Mouse (Mus musculus) lung, embryonic 16.5 days (tissue): ENCODE results near the gene Cdcp1. TPM values are rescaled to one million over a fixed set of nuclear protein-coding genes. Genes with fewer than 3 reads are reported as not detected.

Experiments
- ATAC-seq: fragments of 200-750 bp; cut with Nextera tagmentation; 2 replicates; pipeline ENCODE4 v1.8.0; 2017; ENCODE audit warnings: low read depth, mild to moderate bottlenecking, moderate library complexity
- H3K27ac ChIP-seq: fragments of 300-500 bp; sonication (generic); 2 replicates; pipeline ENCODE4 v1.5.1; 2014; ENCODE audit warnings: mild to moderate bottlenecking, control low read depth, low read length
- H3K27me3 ChIP-seq: fragments of 300-500 bp; sonication (generic); 2 replicates; pipeline ENCODE4 v1.6.1; 2014; ENCODE audit warnings: low read depth, low read length, mixed read lengths; ENCODE audit not compliant: control insufficient read depth, insufficient read depth
- H3K36me3 ChIP-seq: fragments of 300-500 bp; sonication (generic); 2 replicates; pipeline ENCODE4 v1.6.1; 2014; ENCODE audit warnings: low read length; ENCODE audit not compliant: control insufficient read depth, insufficient read depth
- H3K4me1 ChIP-seq: fragments of 300-500 bp; sonication (generic); replicated peaks from 2 replicates; pipeline ENCODE4 v1.6.1; 2014; ENCODE audit warnings: low read length, mixed read lengths; ENCODE audit not compliant: control insufficient read depth, insufficient read depth
- H3K4me2 ChIP-seq: fragments of 300-500 bp; sonication (generic); 2 replicates; pipeline ENCODE4 v1.6.1; 2014; ENCODE audit warnings: low read depth, low read length, control low read depth
- H3K4me3 ChIP-seq: fragments of 300-500 bp; sonication (generic); 2 replicates; pipeline ENCODE4 v1.5.1; 2014; ENCODE audit warnings: mild to moderate bottlenecking, low read length, control low read depth
- H3K9ac ChIP-seq: fragments of 300-500 bp; sonication (generic); 2 replicates; pipeline ENCODE4 v1.6.1; 2014; ENCODE audit warnings: low read length, control low read depth
- H3K9me3 ChIP-seq: fragments of 300-500 bp; sonication (generic); 2 replicates; pipeline ENCODE4 v1.6.1; 2016; ENCODE audit warnings: low read length; ENCODE audit not compliant: control insufficient read depth
- WGBS: fragments of 180-500 bp; shearing (Covaris S2); extraction: QIAGEN DNeasy Blood & Tissue Kit; methylation state at CpG from one replicate; pipeline ENCODE4 v1.1.7; 2014; 5-methylcytosine and 5-hydroxymethylcytosine counted together
- polyA plus RNA-seq: library from polyadenylated mRNA; unstranded; fragments of >200 nt; fragmentation: Nextera tagmentation; extraction: Ambion mirVana; gene quantifications from 2 replicates; pipeline ENCODE4 v1.2.1, GENCODE M21; 2015

Gene Cdcp1
- polyA plus RNA-seq, 1 experiment from 2014 or later, result 12.4 TPM

DNA sequence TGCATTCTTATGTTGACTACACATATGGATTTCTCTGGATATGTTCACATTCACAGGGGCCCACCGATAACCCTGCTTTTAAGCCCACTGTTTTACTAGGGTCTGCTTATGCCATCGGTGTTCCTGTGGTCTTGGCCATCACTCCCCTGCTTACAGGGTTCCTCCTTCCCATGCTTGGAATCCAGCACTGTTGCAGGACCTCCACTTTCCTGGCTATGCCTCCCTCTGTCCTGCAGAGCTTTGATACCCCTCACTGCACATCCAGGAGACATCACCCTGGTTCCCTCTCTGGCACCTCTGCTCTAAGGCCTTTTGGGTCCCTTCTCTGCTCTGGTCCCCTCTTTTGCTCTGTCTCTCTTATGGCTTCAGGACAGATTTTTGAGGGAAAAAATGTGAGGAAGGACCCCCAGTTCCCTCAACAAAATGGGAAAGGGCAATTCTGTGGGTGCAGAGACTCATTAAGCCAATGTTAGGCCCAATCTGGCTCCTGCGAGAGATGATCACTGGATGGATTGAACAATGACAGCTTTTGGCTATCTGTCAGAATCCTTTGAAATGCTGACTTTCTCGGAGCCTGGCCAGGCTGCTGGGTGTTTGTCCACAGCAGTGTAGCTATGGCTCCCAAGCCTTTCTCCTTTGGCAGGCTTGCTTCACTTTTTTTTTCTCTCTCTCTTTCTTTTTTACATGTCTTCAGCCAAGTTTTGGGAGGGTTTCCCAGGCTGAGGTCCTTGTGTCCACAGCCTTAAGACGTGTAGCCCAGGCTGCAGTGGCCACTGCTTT lies 65.4 kb downstream of the Cdcp1 start, which contains the start of gene Clec3b:
Gene Clec3b (plus strand): TSS at position 706 of the 780 bp plus-strand sequence.
- 65% methylated on average over 5 of the region's 5 CpGs for WGBS
- H3K4me3 ChIP-seq, result no peak within 1 kb of the TSS
- H3K36me3 ChIP-seq, result no peaks in the 10 kb centered on the region
- peak within 1 kb of the TSS; percentile 75 for H3K27ac ChIP-seq
- no peaks in the 10 kb centered on the region for H3K27me3 ChIP-seq
- no peak within 1 kb of the TSS for H3K9ac ChIP-seq
- ATAC-seq, result peak; percentile 72
- H3K4me2 ChIP-seq, result peak within 1 kb of the TSS; percentile 18; the same call in 1 of the 2 replicates
- no peaks in the 10 kb centered on the region; the same call in 1 of the 2 replicates for H3K9me3 ChIP-seq
- peaks cover 22% of the 10 kb centered on the region for H3K4me1 ChIP-seq

DNA sequence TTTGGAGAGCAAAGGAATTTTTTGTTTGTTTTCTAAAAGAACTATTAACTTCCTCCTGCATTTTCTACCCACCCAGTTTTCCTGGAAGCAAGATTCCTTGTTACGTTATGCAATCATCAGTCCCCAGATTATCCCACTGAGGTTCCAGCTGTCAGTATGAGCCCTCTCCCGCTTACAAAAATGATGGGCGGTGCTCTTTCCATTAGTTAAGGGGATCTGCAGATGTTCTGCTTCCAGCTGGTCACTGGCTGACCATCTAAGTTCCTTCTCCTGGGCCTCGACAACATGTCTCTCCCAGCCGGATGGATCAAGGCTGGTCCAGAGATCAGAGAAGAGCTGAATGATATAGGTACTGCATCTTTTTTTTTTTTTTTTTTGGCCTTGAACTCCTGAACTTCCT lies 67.4 kb downstream of the Cdcp1 start:
- H3K27ac ChIP-seq, result peak overlapping the region; percentile 73
- peak; percentile 74 for ATAC-seq
- peaks cover 4% of the 10 kb centered on the region; the same call in 1 of the 2 replicates for H3K36me3 ChIP-seq
- no peak overlapping the region for H3K9ac ChIP-seq
- peaks cover 9% of the 10 kb centered on the region for H3K9me3 ChIP-seq
- 44% methylated on average over 5 of the region's 5 CpGs for WGBS
- no peaks in the 10 kb centered on the region for H3K27me3 ChIP-seq
- peaks cover 22% of the 10 kb centered on the region for H3K4me1 ChIP-seq
- no peak overlapping the region for H3K4me3 ChIP-seq
- H3K4me2 ChIP-seq, result no peak overlapping the region

DNA sequence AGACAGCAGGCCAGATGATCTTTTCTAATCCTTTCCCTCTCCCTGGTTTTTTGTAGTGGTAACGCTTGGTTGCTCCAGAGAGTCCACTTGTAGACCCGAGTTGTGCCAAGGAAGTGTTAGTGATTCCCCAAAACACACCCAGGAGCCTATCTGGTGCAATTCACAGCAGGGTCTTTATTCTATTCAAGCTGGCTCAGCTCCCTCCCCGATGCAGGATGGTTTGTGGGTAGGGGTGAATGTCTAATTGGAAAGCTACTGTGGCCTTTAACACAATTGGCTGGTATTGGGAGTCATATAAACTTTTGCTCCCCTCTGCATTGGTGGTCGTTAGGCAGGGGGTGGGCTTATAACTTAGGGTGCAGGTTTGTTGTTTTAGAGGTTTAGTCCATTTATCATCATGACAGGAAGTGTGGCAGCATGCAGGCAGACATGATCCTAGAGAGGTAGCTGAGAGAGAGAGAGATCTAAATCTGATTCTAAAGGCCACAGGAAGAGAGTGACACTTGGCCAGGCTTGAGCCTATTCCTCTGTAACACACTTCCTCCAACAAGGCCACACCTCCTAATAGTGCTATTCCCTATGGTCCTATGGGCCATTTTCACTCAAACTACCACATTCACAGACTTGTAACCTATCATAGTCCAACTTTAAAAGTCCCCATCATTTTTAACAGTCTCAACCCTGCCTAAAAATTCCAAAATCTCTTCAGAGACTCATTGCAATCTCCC lies 75.8 kb downstream of the Cdcp1 start:
- WGBS, result 69% methylated on average over 4 of the region's 4 CpGs
- Histone ChIP-seq H3K27me3 (no peaks in the 10 kb centered on the region), H3K4me3 (no peak overlapping the region), H3K4me1 (peaks cover 19% of the 10 kb centered on the region), H3K36me3 (peaks cover 33% of the 10 kb centered on the region), H3K9me3 (peaks cover 5% of the 10 kb centered on the region), H3K4me2 (no peak overlapping the region), H3K27ac (peak overlapping the region; percentile 82), H3K9ac (no peak overlapping the region)
- no peak for ATAC-seq

DNA sequence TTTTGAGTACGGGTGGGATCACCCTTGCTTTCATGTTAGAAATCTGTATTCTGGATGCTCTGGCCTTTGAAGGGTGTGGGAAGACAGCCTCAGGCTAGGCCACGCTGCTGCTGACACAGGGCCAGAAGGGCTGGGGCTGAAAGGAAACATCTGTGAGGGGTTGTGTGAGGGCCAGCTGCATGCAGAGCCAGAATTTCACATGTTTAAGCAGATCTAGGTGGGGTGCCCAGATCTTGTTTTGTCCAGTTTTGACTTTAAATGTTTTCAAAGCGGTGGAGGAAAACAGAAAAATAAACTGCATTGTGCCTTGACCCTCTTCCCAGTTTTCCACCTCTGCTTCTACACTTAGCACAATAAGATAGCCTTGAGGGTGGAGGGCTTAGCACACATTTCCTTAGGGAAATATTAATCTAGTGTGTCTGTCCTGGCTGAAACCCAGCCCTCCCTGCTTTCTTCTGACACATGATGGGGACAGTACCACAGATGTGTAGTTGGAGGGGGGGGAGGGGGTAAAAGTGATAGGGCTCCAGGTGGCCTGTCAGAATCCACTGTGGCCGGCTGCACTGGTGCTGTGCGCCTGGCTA lies 76.9 kb downstream of the Cdcp1 start:
- Histone ChIP-seq H3K36me3 (peaks cover 38% of the 10 kb centered on the region), H3K27me3 (no peaks in the 10 kb centered on the region), H3K9ac (no peak overlapping the region), H3K4me3 (no peak overlapping the region), H3K4me1 (peaks cover 19% of the 10 kb centered on the region), H3K27ac (peak overlapping the region; percentile 82), H3K4me2 (no peak overlapping the region), H3K9me3 (peaks cover under 1% of the 10 kb centered on the region)
- 36% methylated on average over 5 of the region's 5 CpGs for WGBS
- peak; percentile 96 for ATAC-seq

DNA sequence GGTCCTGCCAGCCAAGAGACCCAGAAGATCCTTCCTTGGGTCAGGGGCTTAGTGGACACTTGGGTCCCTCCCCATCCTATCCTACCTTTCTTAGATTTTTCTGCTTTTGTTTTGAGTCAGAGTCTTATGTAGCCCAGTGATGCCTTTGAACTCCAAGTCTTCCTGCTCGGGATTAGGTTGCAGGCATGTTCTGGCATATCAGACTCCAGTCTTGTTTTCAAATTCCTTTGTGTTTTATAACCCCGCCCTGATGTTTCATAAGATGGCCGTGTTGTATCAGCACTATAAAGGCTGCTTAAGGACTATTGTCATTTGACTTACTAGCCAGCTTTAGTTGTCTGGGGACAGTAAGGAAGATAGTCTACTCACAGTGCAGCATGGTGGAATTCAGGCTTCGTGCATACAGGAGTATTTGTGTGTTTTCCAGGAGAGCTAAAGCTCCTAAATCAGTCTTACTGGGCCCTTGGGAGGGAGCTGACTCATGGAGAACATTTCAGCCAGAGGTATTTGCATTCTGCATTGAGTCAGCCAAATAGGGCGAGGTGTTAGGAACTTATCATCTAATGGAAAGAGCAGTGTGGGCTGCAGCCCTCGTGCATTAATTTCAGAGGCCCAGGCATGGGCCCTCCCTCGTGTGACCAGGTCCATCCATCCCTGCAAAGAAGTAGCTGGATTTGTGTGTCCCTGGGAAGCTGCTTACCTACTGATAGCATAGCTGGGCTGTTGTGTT lies 78.7 kb downstream of the Cdcp1 start:
- H3K36me3 ChIP-seq, result peaks cover 46% of the 10 kb centered on the region
- 76% methylated on average over 7 of the region's 7 CpGs for WGBS
- ATAC-seq, result no peak

DNA sequence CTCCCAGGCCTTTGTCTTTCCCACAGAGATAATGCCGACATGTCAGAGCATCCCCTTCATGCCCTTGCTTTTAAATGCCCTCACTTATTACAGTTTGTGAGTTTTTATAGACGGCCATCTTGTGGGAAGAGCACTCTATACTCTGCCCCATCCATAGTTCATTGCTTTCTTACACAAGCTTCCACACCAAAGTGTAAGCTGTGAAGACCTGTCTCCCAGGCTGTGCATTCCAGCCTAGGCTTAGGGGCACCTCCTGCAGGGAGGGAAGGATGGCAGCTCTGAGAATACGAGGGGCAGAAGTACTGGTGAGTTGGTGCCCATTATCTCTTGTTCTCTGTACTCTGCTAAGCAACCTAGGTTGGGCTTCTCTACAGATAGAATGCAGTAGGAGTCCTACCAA lies 82.8 kb downstream of the Cdcp1 start:
- Histone ChIP-seq H3K9me3 (no peaks in the 10 kb centered on the region), H3K9ac (no peak overlapping the region), H3K4me3 (no peak overlapping the region), H3K27me3 (no peaks in the 10 kb centered on the region), H3K4me2 (no peak overlapping the region), H3K4me1 (no peaks in the 10 kb centered on the region), H3K27ac (no peak overlapping the region), H3K36me3 (peaks cover 64% of the 10 kb centered on the region)
- ATAC-seq, result no peak
- 86% methylated on average over 3 of the region's 3 CpGs for WGBS

More for the DNA sequence above, 78.7 kb downstream of the Cdcp1 start:
- H3K4me1 ChIP-seq, result peaks cover 19% of the 10 kb centered on the region
- H3K9ac ChIP-seq, result no peak overlapping the region
- no peak overlapping the region for H3K27ac ChIP-seq
- no peaks in the 10 kb centered on the region for H3K9me3 ChIP-seq
- no peak overlapping the region for H3K4me2 ChIP-seq
- H3K27me3 ChIP-seq, result no peaks in the 10 kb centered on the region
- H3K4me3 ChIP-seq, result no peak overlapping the region

DNA sequence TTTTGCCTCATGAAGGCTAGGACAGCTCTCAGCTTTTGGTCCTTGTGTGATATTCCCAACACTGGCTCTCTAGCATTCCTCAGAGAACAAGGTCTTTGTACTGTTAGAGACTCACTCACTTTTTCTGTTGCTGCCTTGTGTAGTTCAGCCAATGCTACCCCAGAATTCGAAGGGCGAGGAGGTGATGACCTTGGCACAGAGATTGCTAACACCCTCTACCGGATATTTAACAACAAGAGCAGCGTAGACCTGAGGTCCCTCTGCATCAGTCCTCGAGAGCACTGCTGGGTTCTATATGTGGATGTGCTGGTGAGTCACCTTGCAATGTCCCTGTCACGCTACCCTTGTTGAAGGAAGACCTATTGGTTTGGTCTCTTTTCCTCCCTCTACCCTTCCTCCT lies 88.2 kb downstream of the Cdcp1 start:
- no peak for ATAC-seq
- H3K9ac ChIP-seq, result no peak overlapping the region
- 95% methylated on average over 6 of the region's 6 CpGs for WGBS
- peaks cover 35% of the 10 kb centered on the region for H3K36me3 ChIP-seq
- H3K4me2 ChIP-seq, result no peak overlapping the region
- H3K4me3 ChIP-seq, result no peak overlapping the region
- H3K4me1 ChIP-seq, result no peaks in the 10 kb centered on the region
- H3K27me3 ChIP-seq, result no peaks in the 10 kb centered on the region
- H3K27ac ChIP-seq, result no peak overlapping the region
- H3K9me3 ChIP-seq, result no peaks in the 10 kb centered on the region

DNA sequence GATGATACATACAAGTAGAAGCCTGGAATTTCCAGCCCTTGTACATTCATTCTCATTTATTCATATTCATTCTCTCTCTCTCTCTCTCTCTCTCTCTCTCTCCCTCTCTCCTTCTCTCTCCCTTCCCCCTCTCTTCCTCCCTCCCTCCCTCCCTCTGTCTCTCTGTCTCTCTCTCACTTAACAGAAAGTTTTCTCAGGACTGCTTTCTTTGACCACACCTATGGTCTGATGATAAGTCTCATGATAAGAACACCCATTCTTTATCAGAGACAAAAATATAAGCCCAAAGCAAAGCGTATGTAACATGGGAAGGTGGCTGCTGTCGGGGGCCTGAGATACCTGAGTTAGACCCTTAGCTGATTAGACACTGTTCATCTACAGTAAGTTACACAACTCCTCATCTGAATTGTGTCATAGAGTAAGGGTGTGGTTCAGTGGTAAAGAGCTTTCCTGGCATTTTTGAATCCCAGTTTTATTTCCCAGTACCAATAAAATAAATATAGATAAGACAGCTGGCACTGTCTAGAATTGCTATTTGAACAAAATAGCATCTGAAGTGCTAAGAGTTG lies 91.3 kb downstream of the Cdcp1 start:
- no peak overlapping the region for H3K4me2 ChIP-seq
- no peak for ATAC-seq
- no peak overlapping the region for H3K9ac ChIP-seq
- H3K9me3 ChIP-seq, result no peaks in the 10 kb centered on the region
- H3K27me3 ChIP-seq, result no peaks in the 10 kb centered on the region
- peaks cover 24% of the 10 kb centered on the region for H3K36me3 ChIP-seq
- WGBS, result 99% methylated on average over 2 of the region's 2 CpGs
- H3K4me3 ChIP-seq, result no peak overlapping the region
- H3K27ac ChIP-seq, result no peak overlapping the region
- H3K4me1 ChIP-seq, result no peaks in the 10 kb centered on the region
